Mouse (Mus musculus) intestine, embryonic 14.5 days (tissue): ENCODE data around the gene Defb9. TPM values are rescaled to one million over a fixed set of nuclear protein-coding genes. Genes with fewer than 3 reads are reported as not detected.
"Not testable (repeated sequence)": the region's sequence is repeated elsewhere in the genome, so short reads cannot be mapped to it uniquely, and the experiment has no call there.

Experiments used
- ATAC-seq: fragments of 200-750 bp; cut with Nextera tagmentation; replicated peaks from 2 replicates; pipeline ENCODE4 v1.8.0; 2017; ENCODE audit warnings: low read depth, moderate number of reproducible peaks, moderate TSS enrichment, moderate library complexity; ENCODE audit not compliant: low FRiP score, low TSS enrichment
- DNase-seq: peaks from one replicate; pipeline ENCODE4 v3.0.0-alpha.2; 2018; ENCODE audit warnings: low spot score
- H3K27ac ChIP-seq: fragments of 300-500 bp; sonication (generic); 2 replicates; pipeline ENCODE4 v1.5.1; 2014; ENCODE audit warnings: low read depth, mild to moderate bottlenecking, control low read depth
- H3K27me3 ChIP-seq: fragments of 300-500 bp; sonication (generic); replicated peaks from 2 replicates; pipeline ENCODE4 v1.6.1; 2014; ENCODE audit warnings: low read length, control low read depth; ENCODE audit not compliant: control insufficient read depth, insufficient read depth
- H3K36me3 ChIP-seq: fragments of 300-500 bp; sonication (generic); 2 replicates; pipeline ENCODE4 v1.6.1; 2014; ENCODE audit warnings: low read length, control low read depth; ENCODE audit not compliant: control insufficient read depth, insufficient read depth
- H3K4me1 ChIP-seq: fragments of 300-500 bp; sonication (generic); replicated peaks from 2 replicates; pipeline ENCODE4 v1.6.1; 2014; ENCODE audit warnings: low read length, control low read depth, mixed read lengths; ENCODE audit not compliant: control insufficient read depth, insufficient read depth
- H3K4me2 ChIP-seq: fragments of 300-500 bp; sonication (generic); 2 replicates; pipeline ENCODE4 v1.6.1; 2014; ENCODE audit warnings: low read length
- H3K4me3 ChIP-seq: fragments of 300-500 bp; sonication (generic); 2 replicates; pipeline ENCODE4 v1.5.1; 2014; ENCODE audit warnings: low read depth, low read length, control low read depth, mixed read lengths
- H3K9ac ChIP-seq: fragments of 300-500 bp; sonication (generic); 2 replicates; pipeline ENCODE4 v1.6.1; 2014; ENCODE audit warnings: mild to moderate bottlenecking, low read length
- H3K9me3 ChIP-seq: fragments of 300-500 bp; sonication (generic); 2 replicates; pipeline ENCODE4 v1.6.1; 2016; ENCODE audit warnings: low read length, control low read depth; ENCODE audit not compliant: control insufficient read depth
- WGBS: fragments of 180-500 bp; shearing (Covaris S2); extraction: QIAGEN DNeasy Blood & Tissue Kit; methylation state at CpG from one replicate; pipeline ENCODE4 v1.1.7; 2014; 5-methylcytosine and 5-hydroxymethylcytosine counted together
- polyA plus RNA-seq: library from polyadenylated mRNA; unstranded; fragments of >200 nt; fragmentation: Nextera tagmentation; extraction: Ambion mirVana; gene quantifications from 2 replicates; pipeline ENCODE4 v1.2.1, GENCODE M21; 2014

The Defb9 gene
- not detected in 2 replicates for polyA plus RNA-seq

DNA sequence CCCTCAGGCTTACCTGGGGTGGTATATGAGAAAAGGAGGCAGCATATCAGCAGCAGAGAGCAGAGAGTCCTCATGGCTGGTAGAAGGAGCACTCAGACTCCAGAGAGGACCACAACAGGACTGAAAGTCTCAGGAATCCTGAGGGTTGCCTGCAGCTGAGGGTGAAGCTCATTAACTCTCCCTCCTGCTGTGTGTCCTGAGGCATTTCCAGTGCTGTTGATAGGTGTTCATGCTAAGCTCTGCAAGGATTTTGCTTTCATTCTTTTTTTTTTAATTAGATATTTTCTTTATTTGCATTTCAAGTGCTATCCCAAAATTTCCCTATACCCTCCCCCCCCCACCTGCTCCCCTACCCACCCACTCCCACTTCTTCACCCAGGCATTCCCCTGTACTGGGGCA lies at the start of gene Defb9:
Gene Defb9, minus strand, starts transcription at position 101 of the 400 bp plus-strand sequence.
- H3K27me3 ChIP-seq, H3K9ac ChIP-seq, H3K4me1 ChIP-seq, DNase-seq, H3K4me3 ChIP-seq, H3K27ac ChIP-seq, H3K4me2 ChIP-seq, ATAC-seq, H3K36me3 ChIP-seq, H3K9me3 ChIP-seq: not testable (repeated sequence)

- Histone ChIP-seq H3K27ac (no peak within 1 kb of the TSS), H3K4me1 (no peaks in the 10 kb centered on the region), H3K36me3 (no peaks in the 10 kb centered on the region), H3K4me3 (no peak within 1 kb of the TSS), H3K9ac (no peak within 1 kb of the TSS), H3K9me3 (no peaks in the 10 kb centered on the region), H3K27me3 (no peaks in the 10 kb centered on the region), H3K4me2 (no peak within 1 kb of the TSS)
- 92% methylated on average over 6 of the region's 6 CpGs for WGBS
- ATAC-seq (no peak), DNase-seq (no peak)
These were observed 47.4 kb upstream of the Defb9 start, which contains the start of gene Defb15 for GRCm38 (mm10) chr8:21932610-21933009. Defb15 (minus strand) TSS chr8:21932710.

GRCm38 (mm10) chr8:21930754-21931153 lies 45.5 kb upstream of the Defb9 start:
- not testable (repeated sequence) for H3K36me3 ChIP-seq, H3K27ac ChIP-seq, H3K27me3 ChIP-seq, H3K4me1 ChIP-seq, ATAC-seq, DNase-seq, H3K4me3 ChIP-seq, H3K9me3 ChIP-seq, H3K9ac ChIP-seq, H3K4me2 ChIP-seq
- WGBS: 84% methylated on average over 3 of the region's 3 CpGs

GRCm38 (mm10) chr8:21915625-21916024 lies 30.4 kb upstream of the Defb9 start:
- Histone ChIP-seq H3K4me2 (no peak overlapping the region), H3K4me1 (no peaks in the 10 kb centered on the region), H3K9ac (no peak overlapping the region), H3K9me3 (no peaks in the 10 kb centered on the region), H3K27me3 (no peaks in the 10 kb centered on the region), H3K4me3 (no peak overlapping the region), H3K36me3 (no peaks in the 10 kb centered on the region), H3K27ac (no peak overlapping the region)
- WGBS: 87% methylated on average over 3 of the region's 3 CpGs
- DNase-seq (no peak), ATAC-seq (no peak)

- WGBS: 31% methylated on average over 2 of the region's 2 CpGs
These were observed 27.3 kb upstream of the Defb9 start for GRCm38 (mm10) chr8:21912554-21912953.

GRCm38 (mm10) chr8:21911931-21912330 lies 26.7 kb upstream of the Defb9 start:
- no peak overlapping the region for H3K9ac ChIP-seq
- DNase-seq: no peak
- no peak overlapping the region for H3K27ac ChIP-seq
- 20% methylated on average over 1 of the region's 1 CpGs for WGBS
- no peak overlapping the region for H3K4me3 ChIP-seq
- H3K9me3 ChIP-seq: no peaks in the 10 kb centered on the region
- no peaks in the 10 kb centered on the region for H3K4me1 ChIP-seq
- no peak for ATAC-seq
- H3K36me3 ChIP-seq: no peaks in the 10 kb centered on the region
- no peak overlapping the region for H3K4me2 ChIP-seq
- H3K27me3 ChIP-seq: no peaks in the 10 kb centered on the region

More at GRCm38 (mm10) chr8:21912554-21912953, 27.3 kb upstream of the Defb9 start:
- Histone ChIP-seq H3K36me3 (no peaks in the 10 kb centered on the region), H3K4me2 (no peak overlapping the region), H3K4me3 (no peak overlapping the region), H3K27me3 (no peaks in the 10 kb centered on the region), H3K27ac (no peak overlapping the region), H3K9ac (no peak overlapping the region), H3K4me1 (no peaks in the 10 kb centered on the region), H3K9me3 (no peaks in the 10 kb centered on the region)
- ATAC-seq (no peak), DNase-seq (no peak)

- H3K4me2 ChIP-seq, H3K27me3 ChIP-seq, H3K4me1 ChIP-seq, H3K9ac ChIP-seq, H3K9me3 ChIP-seq, H3K27ac ChIP-seq, DNase-seq, ATAC-seq, H3K36me3 ChIP-seq, H3K4me3 ChIP-seq: not testable (repeated sequence)
These were observed 21.1 kb upstream of the Defb9 start, which contains the start of gene Defb11 for GRCm38 (mm10) chr8:21906290-21906689. Defb11 (minus strand) TSS chr8:21906412.

GRCm38 (mm10) chr8:21858586-21858985 lies 26.6 kb downstream of the Defb9 start, which contains the start of gene Defb10:
Defb10 (plus strand) TSS chr8:21858901.
- WGBS: 49% methylated on average over 1 of the region's 1 CpGs
- H3K9ac ChIP-seq, H3K4me2 ChIP-seq, H3K4me1 ChIP-seq, DNase-seq, H3K36me3 ChIP-seq, ATAC-seq, H3K27ac ChIP-seq, H3K4me3 ChIP-seq, H3K9me3 ChIP-seq, H3K27me3 ChIP-seq: not testable (repeated sequence)
